Comparison of ENCODE assay signal across 5 mouse cellular contexts in genomic region chr11:20064086-20064485, GRCm38 (mm10). TPM values are rescaled to one million over a fixed set of nuclear protein-coding genes. Genes with fewer than 3 reads are reported as not detected.
DNase-seq lines count a peak whose midpoint lies in the region; ATAC-seq and TF ChIP-seq lines count a peak whose summit lies in the region.
"Not testable (repeated sequence)": the region's sequence is repeated elsewhere in the genome, so short reads cannot be mapped to it uniquely, and the experiment has no call there.

No protein-coding gene starts in this region.

- 8% methylated on average over 2 of the region's 2 CpGs for WGBS in forebrain, embryonic 13.5 days
- 26% methylated on average over 2 of the region's 2 CpGs for WGBS in kidney, embryonic 15.5 days

- not testable (repeated sequence) for H3K9me3 ChIP-seq in E14TG2a.4 (ENCODE audit: low read length); forebrain, embryonic 13.5 days (replicated peaks); kidney, embryonic 15.5 days (replicated peaks)

- H3K4me2 ChIP-seq in forebrain, embryonic 13.5 days; kidney, embryonic 15.5 days: not testable (repeated sequence)

- not testable (repeated sequence) for H3K9ac ChIP-seq in forebrain, embryonic 13.5 days; kidney, embryonic 15.5 days

- peaks cover 69% of the 10 kb centered on the region for H3K36me3 ChIP-seq in E14TG2a.4 (ENCODE audit: insufficient read depth, low read length)
- H3K36me3 ChIP-seq in forebrain, embryonic 13.5 days (ENCODE audit: poor library complexity, severe bottlenecking) = peaks cover 38% of the 10 kb centered on the region
- peaks cover 75% of the 10 kb centered on the region for H3K36me3 ChIP-seq in kidney, embryonic 15.5 days

- not testable (repeated sequence) for TF ChIP-seq CTCF in E14TG2a.4 (conservative IDR thresholded peaks at IDR 0.05; ENCODE audit: low read length)

- peaks cover 85% of the 10 kb centered on the region for H3K4me1 ChIP-seq in E14TG2a.4 (replicated peaks; ENCODE audit: low read depth, low read length)
- H3K4me1 ChIP-seq in forebrain, embryonic 13.5 days = peaks cover 18% of the 10 kb centered on the region
- not testable (repeated sequence) for H3K4me1 ChIP-seq in kidney, embryonic 15.5 days

- not testable (repeated sequence) for ATAC-seq in forebrain, embryonic 13.5 days; kidney, embryonic 15.5 days (replicated peaks; ENCODE audit: low FRiP score)

- peak overlapping the region; percentile 1; the same call in 1 of the 2 replicates for H3K27ac ChIP-seq in forebrain, embryonic 13.5 days
- H3K27ac ChIP-seq in kidney, embryonic 15.5 days = 0 out of 2 replicates have a peak overlapping the region, but pooled peaks have one; percentile 22

- H3K27me3 ChIP-seq in E14TG2a.4 (ENCODE audit: insufficient read depth, low read length); forebrain, embryonic 13.5 days; kidney, embryonic 15.5 days: not testable (repeated sequence)

- DNase-seq in ES-CJ7 (ENCODE audit: low read depth, low spot score) (peak; percentile 58), R1 (ENCODE audit: low read depth, low spot score) (peak; percentile 56)

- H3K4me3 ChIP-seq in E14TG2a.4 (replicated peaks; ENCODE audit: low read length) = peak overlapping the region; percentile 30; the same call in 1 of the 2 replicates
- H3K4me3 ChIP-seq in forebrain, embryonic 13.5 days; kidney, embryonic 15.5 days (replicated peaks): not testable (repeated sequence)

RNA-seq across cellular contexts. Expression of gene Actr2, which starts 48.6 kb away (rescaled TPM):
- polyA plus RNA-seq in forebrain, embryonic 13.5 days (2015; fragmentation: Nextera tagmentation; extraction: Ambion mirVana) = 148 and 166 TPM in 2 replicates
- polyA plus RNA-seq in kidney, embryonic 15.5 days (2015; fragmentation: Nextera tagmentation; extraction: Ambion mirVana) = 125 and 146 TPM in 2 replicates
